Mouse (Mus musculus): ENCODE data around the gene Etnppl. TPM values are rescaled to one million over a fixed set of nuclear protein-coding genes. Genes with fewer than 3 reads are reported as not detected.

Etnppl gene
- polyA plus RNA-seq, 1 experiment from 2014 or later: not detected

GRCm38 (mm10) chr3:130582903-130583664, 34.2 kb upstream of the Etnppl start:
- H3K27ac ChIP-seq (replicated peaks; ENCODE audit: low read depth, low read length): no peak overlapping the region
- no peak for DNase-seq (ENCODE audit: low spot score)
- no peaks in the 10 kb centered on the region for H3K9me3 ChIP-seq (replicated peaks; ENCODE audit: control insufficient read depth, low read length)
- H3K4me1 ChIP-seq (ENCODE audit: control insufficient read depth, insufficient read depth, low read length): 0 out of 2 replicates have a peak, but pooled peaks cover 3% of the 10 kb centered on the region
- H3K36me3 ChIP-seq (replicated peaks; ENCODE audit: control insufficient read depth, insufficient read depth, low read depth, low read length): no peaks in the 10 kb centered on the region
- no peak overlapping the region for H3K4me3 ChIP-seq (ENCODE audit: low read depth, low read length)
- H3K4me2 ChIP-seq (ENCODE audit: low read depth, low read length): no peak overlapping the region
- WGBS: 78% methylated on average over 13 of the region's 13 CpGs
- ATAC-seq (replicated peaks; ENCODE audit: insufficient number of reproducible peaks, low FRiP score, low TSS enrichment, low read depth): peak; percentile 59; the same call in 1 of the 2 replicates
- H3K9ac ChIP-seq (replicated peaks; ENCODE audit: low read length): no peak overlapping the region
- no peaks in the 10 kb centered on the region for H3K27me3 ChIP-seq (ENCODE audit: control insufficient read depth, insufficient read depth, low read length)

DNA sequence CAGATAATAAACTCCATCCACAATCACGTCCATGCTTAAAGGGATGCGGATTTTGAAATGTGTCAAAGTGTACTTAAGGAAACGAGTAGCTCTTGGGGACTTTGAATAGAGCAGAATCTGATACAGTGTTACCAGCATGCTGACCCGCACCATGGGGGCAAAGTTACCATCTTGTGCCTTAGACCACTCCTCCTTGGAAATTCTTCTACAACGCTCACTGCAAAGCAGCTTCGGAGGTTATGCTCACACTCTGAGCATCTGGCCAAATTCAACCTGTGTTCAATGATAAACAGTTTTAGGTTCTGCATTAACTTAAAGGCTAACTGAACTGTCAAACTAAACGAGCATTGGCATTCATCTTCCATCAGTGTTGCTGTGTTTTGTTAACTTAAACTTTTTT, 33.2 kb upstream of the Etnppl start:
- DNase-seq (ENCODE audit: low spot score) (no peak), ATAC-seq (replicated peaks; ENCODE audit: insufficient number of reproducible peaks, low FRiP score, low TSS enrichment, low read depth) (no peak)
- Histone ChIP-seq H3K4me2 (ENCODE audit: low read depth, low read length) (no peak overlapping the region), H3K9ac (replicated peaks; ENCODE audit: low read length) (no peak overlapping the region), H3K9me3 (replicated peaks; ENCODE audit: control insufficient read depth, low read length) (no peaks in the 10 kb centered on the region), H3K4me3 (ENCODE audit: low read depth, low read length) (no peak overlapping the region), H3K27me3 (ENCODE audit: control insufficient read depth, insufficient read depth, low read length) (no peaks in the 10 kb centered on the region), H3K27ac (replicated peaks; ENCODE audit: low read depth, low read length) (no peak overlapping the region), H3K4me1 (ENCODE audit: control insufficient read depth, insufficient read depth, low read length) (0 out of 2 replicates have a peak, but pooled peaks cover 3% of the 10 kb centered on the region), H3K36me3 (replicated peaks; ENCODE audit: control insufficient read depth, insufficient read depth, low read depth, low read length) (no peaks in the 10 kb centered on the region)
- WGBS: 77% methylated on average over 7 of the region's 7 CpGs

DNA sequence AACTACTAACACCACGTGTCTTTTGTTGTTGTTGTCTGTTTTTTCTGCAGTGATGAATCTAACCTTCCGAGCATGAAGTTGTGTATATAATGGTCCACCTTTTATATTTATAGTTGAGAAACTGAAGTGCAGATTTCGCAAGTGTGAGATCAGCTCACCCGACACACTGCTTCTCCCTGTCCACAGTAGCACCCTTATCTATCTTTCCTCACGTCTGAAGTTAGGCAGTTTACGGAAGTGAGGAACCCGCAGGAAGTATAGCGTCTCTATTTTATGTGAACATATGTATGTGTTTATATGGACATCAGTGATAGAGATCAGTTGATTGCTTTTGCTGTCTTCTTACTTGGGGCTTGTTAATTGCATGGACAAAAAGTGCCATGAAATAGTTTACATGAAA, 22.2 kb upstream of the Etnppl start:
- no peak overlapping the region for H3K9ac ChIP-seq (replicated peaks; ENCODE audit: low read length)
- H3K9me3 ChIP-seq (replicated peaks; ENCODE audit: control insufficient read depth, low read length): no peaks in the 10 kb centered on the region
- H3K27ac ChIP-seq (replicated peaks; ENCODE audit: low read depth, low read length): no peak overlapping the region
- no peaks in the 10 kb centered on the region for H3K27me3 ChIP-seq (ENCODE audit: control insufficient read depth, insufficient read depth, low read length)
- H3K4me1 ChIP-seq (ENCODE audit: control insufficient read depth, insufficient read depth, low read length): no peaks in the 10 kb centered on the region
- DNase-seq (ENCODE audit: low spot score): no peak
- ATAC-seq (replicated peaks; ENCODE audit: insufficient number of reproducible peaks, low FRiP score, low TSS enrichment, low read depth): no peak
- no peak overlapping the region for H3K4me3 ChIP-seq (ENCODE audit: low read depth, low read length)
- no peak overlapping the region for H3K4me2 ChIP-seq (ENCODE audit: low read depth, low read length)
- no peaks in the 10 kb centered on the region for H3K36me3 ChIP-seq (replicated peaks; ENCODE audit: control insufficient read depth, insufficient read depth, low read depth, low read length)
- 88% methylated on average over 8 of the region's 8 CpGs for WGBS

- no peak for DNase-seq (ENCODE audit: low spot score)
- H3K4me2 ChIP-seq (ENCODE audit: low read depth, low read length): no peak overlapping the region
- no peaks in the 10 kb centered on the region for H3K4me1 ChIP-seq (ENCODE audit: control insufficient read depth, insufficient read depth, low read length)
- no peaks in the 10 kb centered on the region for H3K27me3 ChIP-seq (ENCODE audit: control insufficient read depth, insufficient read depth, low read length)
- H3K27ac ChIP-seq (replicated peaks; ENCODE audit: low read depth, low read length): no peak overlapping the region
- 73% methylated on average over 10 of the region's 10 CpGs for WGBS
- H3K9ac ChIP-seq (replicated peaks; ENCODE audit: low read length): no peak overlapping the region
- no peaks in the 10 kb centered on the region for H3K9me3 ChIP-seq (replicated peaks; ENCODE audit: control insufficient read depth, low read length)
- H3K36me3 ChIP-seq (replicated peaks; ENCODE audit: control insufficient read depth, insufficient read depth, low read depth, low read length): no peaks in the 10 kb centered on the region
- H3K4me3 ChIP-seq (ENCODE audit: low read depth, low read length): no peak overlapping the region
- no peak for ATAC-seq (replicated peaks; ENCODE audit: insufficient number of reproducible peaks, low FRiP score, low TSS enrichment, low read depth)
These were observed 15.8 kb upstream of the Etnppl start for GRCm38 (mm10) chr3:130601491-130601890.

GRCm38 (mm10) chr3:130607924-130608323, 9.3 kb upstream of the Etnppl start:
- peak; percentile 31 for DNase-seq (ENCODE audit: low spot score)
- H3K27ac ChIP-seq (replicated peaks; ENCODE audit: low read depth, low read length): no peak overlapping the region
- H3K4me1 ChIP-seq (ENCODE audit: control insufficient read depth, insufficient read depth, low read length): no peaks in the 10 kb centered on the region
- WGBS: 76% methylated on average over 2 of the region's 2 CpGs
- H3K9ac ChIP-seq (replicated peaks; ENCODE audit: low read length): no peak overlapping the region
- no peaks in the 10 kb centered on the region for H3K27me3 ChIP-seq (ENCODE audit: control insufficient read depth, insufficient read depth, low read length)
- H3K36me3 ChIP-seq (replicated peaks; ENCODE audit: control insufficient read depth, insufficient read depth, low read depth, low read length): no peaks in the 10 kb centered on the region
- no peak overlapping the region for H3K4me3 ChIP-seq (ENCODE audit: low read depth, low read length)
- H3K9me3 ChIP-seq (replicated peaks; ENCODE audit: control insufficient read depth, low read length): no peaks in the 10 kb centered on the region
- H3K4me2 ChIP-seq (ENCODE audit: low read depth, low read length): no peak overlapping the region
- ATAC-seq (replicated peaks; ENCODE audit: insufficient number of reproducible peaks, low FRiP score, low TSS enrichment, low read depth): no peak

DNA sequence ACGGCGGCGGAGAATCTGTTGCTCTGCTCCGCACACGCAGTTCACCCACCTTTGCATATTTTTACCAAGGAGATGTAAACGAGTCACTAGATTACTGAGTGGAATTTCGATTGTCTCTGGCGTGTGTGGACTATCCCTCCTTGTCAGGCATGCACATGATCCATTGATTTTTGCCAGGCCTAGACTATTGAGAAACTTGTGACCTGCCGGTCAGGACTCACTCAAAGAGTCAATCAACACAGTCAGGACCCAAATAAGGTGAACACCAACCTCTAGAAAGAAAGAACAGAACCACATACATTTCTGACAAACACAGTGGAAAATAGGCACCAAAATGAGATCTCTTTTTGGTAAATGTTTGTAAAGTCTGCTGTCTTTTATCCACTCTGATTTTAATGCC, 2.8 kb upstream of the Etnppl start:
- Histone ChIP-seq H3K9me3 (replicated peaks; ENCODE audit: control insufficient read depth, low read length) (no peaks in the 10 kb centered on the region), H3K27ac (replicated peaks; ENCODE audit: low read depth, low read length) (no peak overlapping the region), H3K36me3 (replicated peaks; ENCODE audit: control insufficient read depth, insufficient read depth, low read depth, low read length) (no peaks in the 10 kb centered on the region), H3K4me2 (ENCODE audit: low read depth, low read length) (no peak overlapping the region), H3K27me3 (ENCODE audit: control insufficient read depth, insufficient read depth, low read length) (no peaks in the 10 kb centered on the region), H3K9ac (replicated peaks; ENCODE audit: low read length) (no peak overlapping the region), H3K4me3 (ENCODE audit: low read depth, low read length) (no peak overlapping the region), H3K4me1 (ENCODE audit: control insufficient read depth, insufficient read depth, low read length) (0 out of 2 replicates have a peak, but pooled peaks cover 3% of the 10 kb centered on the region)
- ATAC-seq (replicated peaks; ENCODE audit: insufficient number of reproducible peaks, low FRiP score, low TSS enrichment, low read depth) (no peak), DNase-seq (ENCODE audit: low spot score) (no peak)
- 87% methylated on average over 9 of the region's 9 CpGs for WGBS

DNA sequence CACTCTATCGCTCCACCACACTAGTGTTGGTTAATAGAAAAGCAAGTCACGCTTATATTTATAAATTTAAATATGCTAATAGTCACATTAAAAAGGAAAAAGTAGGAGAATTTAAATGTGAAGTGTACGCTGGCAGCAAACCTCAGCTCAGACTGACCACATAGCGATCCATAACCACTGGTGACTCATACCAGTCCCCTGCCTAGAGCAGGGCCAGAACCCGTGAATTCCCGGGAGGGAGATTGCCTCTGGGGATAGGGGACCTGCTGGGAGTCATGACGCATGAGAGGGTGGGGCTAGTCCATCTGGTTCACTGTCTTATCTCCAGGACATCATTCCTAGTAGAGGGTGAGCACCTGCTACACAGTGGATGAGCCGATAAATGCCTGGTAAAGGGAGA, 1.6 kb upstream of the Etnppl start:
- no peak overlapping the region for H3K9ac ChIP-seq (replicated peaks; ENCODE audit: low read length)
- no peaks in the 10 kb centered on the region for H3K27me3 ChIP-seq (ENCODE audit: control insufficient read depth, insufficient read depth, low read length)

DNA sequence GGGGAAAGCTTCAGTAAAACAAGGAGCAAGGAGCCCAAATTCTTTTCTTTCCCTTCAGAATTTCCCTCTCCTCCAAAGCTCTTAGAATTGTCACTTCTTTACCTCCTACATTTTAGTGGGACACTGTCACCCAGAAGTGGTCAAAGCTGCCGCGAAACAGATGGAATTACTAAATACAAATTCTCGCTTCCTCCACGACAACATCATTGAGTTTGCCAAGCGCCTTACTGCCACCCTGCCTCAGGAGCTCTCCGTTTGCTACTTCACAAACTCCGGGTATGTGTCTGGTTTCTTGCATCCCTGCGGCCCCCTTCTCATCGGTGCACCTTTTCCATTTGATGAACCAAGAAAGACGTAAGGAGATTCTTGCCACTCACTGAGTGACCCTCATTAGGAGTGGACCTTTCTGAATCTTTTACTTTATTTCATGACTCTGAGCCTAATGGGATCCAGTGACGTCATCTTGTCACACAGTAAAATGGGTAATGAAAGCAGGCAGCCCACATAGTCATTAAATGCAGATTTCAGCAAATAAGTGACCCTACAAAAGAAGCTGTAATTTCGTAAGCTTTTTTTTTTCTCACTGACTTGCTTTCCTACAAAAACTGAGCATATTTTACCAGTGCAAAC, 3.4 kb downstream of the Etnppl start:
- no peak overlapping the region for H3K4me2 ChIP-seq (ENCODE audit: low read depth, low read length)
- no peaks in the 10 kb centered on the region for H3K9me3 ChIP-seq (replicated peaks; ENCODE audit: control insufficient read depth, low read length)
- ATAC-seq (replicated peaks; ENCODE audit: insufficient number of reproducible peaks, low FRiP score, low TSS enrichment, low read depth) (no peak), DNase-seq (ENCODE audit: low spot score) (no peak)
- WGBS: 68% methylated on average over 12 of the region's 12 CpGs
- H3K27ac ChIP-seq (replicated peaks; ENCODE audit: low read depth, low read length): no peak overlapping the region
- H3K4me1 ChIP-seq (ENCODE audit: control insufficient read depth, insufficient read depth, low read length): 0 out of 2 replicates have a peak, but pooled peaks cover 3% of the 10 kb centered on the region
- H3K36me3 ChIP-seq (replicated peaks; ENCODE audit: control insufficient read depth, insufficient read depth, low read depth, low read length): no peaks in the 10 kb centered on the region
- no peak overlapping the region for H3K9ac ChIP-seq (replicated peaks; ENCODE audit: low read length)
- no peaks in the 10 kb centered on the region for H3K27me3 ChIP-seq (ENCODE audit: control insufficient read depth, insufficient read depth, low read length)
- no peak overlapping the region for H3K4me3 ChIP-seq (ENCODE audit: low read depth, low read length)

More for the DNA sequence above, 1.6 kb upstream of the Etnppl start:
- Histone ChIP-seq H3K4me3 (ENCODE audit: low read depth, low read length) (no peak overlapping the region), H3K36me3 (replicated peaks; ENCODE audit: control insufficient read depth, insufficient read depth, low read depth, low read length) (no peaks in the 10 kb centered on the region), H3K27ac (replicated peaks; ENCODE audit: low read depth, low read length) (no peak overlapping the region), H3K4me2 (ENCODE audit: low read depth, low read length) (no peak overlapping the region), H3K9me3 (replicated peaks; ENCODE audit: control insufficient read depth, low read length) (no peaks in the 10 kb centered on the region), H3K4me1 (ENCODE audit: control insufficient read depth, insufficient read depth, low read length) (0 out of 2 replicates have a peak, but pooled peaks cover 3% of the 10 kb centered on the region)
- WGBS: 55% methylated on average over 8 of the region's 8 CpGs
- ATAC-seq (replicated peaks; ENCODE audit: insufficient number of reproducible peaks, low FRiP score, low TSS enrichment, low read depth): no peak
- DNase-seq (ENCODE audit: low spot score): no peak
